Mouse (Mus musculus) CD8-positive naive resting alpha-beta T cell, adult 2 months (primary cell): ENCODE measurements around the gene Zfp69.

ENCODE experiments used
- DNase-seq, 2 experiments: peaks; one replicate each; pipeline ENCODE4 v3.0.0; 2022; ENCODE audit warnings: low read depth in 2 of 2, low spot score in 2 of 2

Gene Zfp69

GRCm38 (mm10) chr4:120951428-120951973, at the start of gene Zfp69:
Gene Zfp69, minus strand, starts transcription at chr4:120951699.
- peak; percentile 77 to 81 for DNase-seq

GRCm38 (mm10) chr4:121001042-121001441, 49.5 kb upstream of the Zfp69 start:
- no peak for DNase-seq

- DNase-seq: no peak
These were observed 44.4 kb upstream of the Zfp69 start for GRCm38 (mm10) chr4:120995911-120996310.

GRCm38 (mm10) chr4:120993025-120993424, 41.5 kb upstream of the Zfp69 start:
- no peak for DNase-seq

DNA sequence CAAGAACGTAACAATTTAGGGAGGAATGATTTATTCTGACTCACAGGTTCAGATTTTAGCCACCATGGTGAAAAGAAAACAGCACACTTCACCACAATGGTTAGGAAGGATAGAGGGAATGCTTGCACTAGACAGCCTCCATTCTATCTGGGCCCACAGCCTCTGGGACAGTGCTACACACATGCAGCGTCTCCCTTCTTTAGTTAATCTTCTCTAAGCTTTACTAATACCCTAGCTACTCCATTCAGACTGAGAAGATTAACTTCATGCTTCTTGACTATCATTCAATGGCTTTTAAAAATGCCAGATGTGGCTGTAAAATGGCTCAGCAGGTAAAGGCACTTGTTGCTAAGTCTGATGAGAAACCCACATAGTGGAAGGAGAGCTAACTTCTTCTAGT, 40.8 kb upstream of the Zfp69 start:
- DNase-seq: no peak

DNA sequence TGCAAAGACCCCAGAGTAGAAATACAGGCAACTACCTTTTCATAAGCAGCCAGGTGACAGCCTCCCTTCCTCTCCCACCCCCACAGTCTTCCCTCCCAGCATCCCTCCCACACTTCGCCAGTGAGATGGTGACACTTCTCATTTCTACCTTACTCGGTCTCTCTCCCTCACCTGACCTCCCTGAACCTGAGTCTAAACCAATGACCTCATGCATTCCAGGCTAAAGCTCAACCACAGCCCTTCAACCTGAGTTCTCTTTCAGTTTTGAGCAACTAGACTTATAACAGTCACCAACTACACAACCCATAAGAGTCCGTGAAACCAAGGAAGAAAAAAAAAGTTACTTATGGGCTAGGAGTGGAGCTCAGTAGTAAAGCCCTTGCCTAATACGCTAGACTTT, 35.8 kb upstream of the Zfp69 start:
- DNase-seq: no peak

- DNase-seq: peak; percentile 51 to 56
These were observed 34.9 kb upstream of the Zfp69 start for GRCm38 (mm10) chr4:120986446-120986845.

DNA sequence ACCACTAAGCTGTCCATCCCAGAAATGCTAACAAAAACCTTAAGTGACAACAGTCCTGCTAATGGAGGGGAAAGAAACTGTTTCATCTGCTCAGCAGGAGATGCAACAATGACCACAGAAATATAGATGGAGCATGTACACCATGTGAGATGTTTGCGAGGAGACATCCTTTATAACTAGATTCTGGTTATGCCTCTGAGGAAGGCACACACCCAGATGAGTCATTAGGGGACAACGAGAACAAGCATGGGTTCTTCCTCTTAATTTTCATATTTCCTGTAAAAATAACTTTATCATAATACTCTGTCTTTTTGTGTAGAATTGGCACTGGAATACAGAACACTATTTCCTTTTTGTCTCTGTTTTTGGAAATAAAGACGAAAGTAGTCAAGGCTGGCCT, 26.7 kb upstream of the Zfp69 start:
- DNase-seq: no peak

- peak; percentile 78 to 81 for DNase-seq
These were observed 23.9 kb upstream of the Zfp69 start for GRCm38 (mm10) chr4:120975428-120975734.

- no peak for DNase-seq
These were observed 23.4 kb upstream of the Zfp69 start for GRCm38 (mm10) chr4:120974711-120975427.

- no peak for DNase-seq
These were observed 20.3 kb upstream of the Zfp69 start for GRCm38 (mm10) chr4:120971842-120972241.

- DNase-seq: peak in 1 of 2 experiments; percentile 34
These were observed 18.1 kb upstream of the Zfp69 start for GRCm38 (mm10) chr4:120969382-120970146.

GRCm38 (mm10) chr4:120968486-120968885, 17.0 kb upstream of the Zfp69 start:
- DNase-seq: no peak

DNA sequence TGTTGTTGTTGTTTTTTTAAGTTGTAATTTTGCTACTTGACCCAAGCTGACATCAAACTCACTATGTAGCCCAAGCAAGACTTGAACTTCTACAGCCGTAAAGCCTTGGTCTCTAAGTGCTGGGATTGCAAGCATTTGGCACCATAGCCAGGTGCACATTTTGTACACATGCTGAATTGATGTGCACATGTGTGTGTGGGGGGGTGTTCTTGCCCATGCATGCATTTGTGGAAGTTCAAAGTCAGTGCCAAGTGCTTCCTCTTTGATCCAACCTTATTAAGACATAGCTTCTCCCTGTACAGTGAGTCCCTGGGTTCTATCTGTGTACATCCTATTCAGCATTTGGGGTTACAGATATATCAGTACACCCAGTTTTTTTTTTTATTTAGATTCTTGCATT, 4.1 kb upstream of the Zfp69 start:
- no peak for DNase-seq

DNA sequence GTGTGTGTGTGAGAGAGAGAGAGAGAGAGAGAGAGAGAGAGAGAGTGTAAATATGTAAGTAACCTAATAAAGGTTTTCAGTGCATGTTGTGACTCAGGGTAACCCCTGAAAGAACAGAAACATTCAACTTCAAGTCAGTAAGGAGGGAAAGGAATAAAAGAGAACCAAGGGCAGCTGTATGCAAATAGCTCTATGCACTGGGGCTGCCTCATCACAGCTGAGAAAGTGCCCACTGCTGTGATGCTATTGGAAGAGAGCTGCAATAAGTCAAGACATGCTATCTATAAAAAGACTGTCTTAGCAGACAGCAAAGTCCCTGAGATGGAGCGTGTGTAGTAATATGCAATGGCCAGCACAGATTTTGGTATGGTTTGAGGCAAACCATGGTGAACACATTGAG, 2.2 kb upstream of the Zfp69 start:
- DNase-seq: no peak

GRCm38 (mm10) chr4:120953038-120953437, 1.5 kb upstream of the Zfp69 start:
- DNase-seq: no peak

- no peak for DNase-seq
These were observed 664 bp upstream of the Zfp69 start for GRCm38 (mm10) chr4:120952163-120952562.

DNA sequence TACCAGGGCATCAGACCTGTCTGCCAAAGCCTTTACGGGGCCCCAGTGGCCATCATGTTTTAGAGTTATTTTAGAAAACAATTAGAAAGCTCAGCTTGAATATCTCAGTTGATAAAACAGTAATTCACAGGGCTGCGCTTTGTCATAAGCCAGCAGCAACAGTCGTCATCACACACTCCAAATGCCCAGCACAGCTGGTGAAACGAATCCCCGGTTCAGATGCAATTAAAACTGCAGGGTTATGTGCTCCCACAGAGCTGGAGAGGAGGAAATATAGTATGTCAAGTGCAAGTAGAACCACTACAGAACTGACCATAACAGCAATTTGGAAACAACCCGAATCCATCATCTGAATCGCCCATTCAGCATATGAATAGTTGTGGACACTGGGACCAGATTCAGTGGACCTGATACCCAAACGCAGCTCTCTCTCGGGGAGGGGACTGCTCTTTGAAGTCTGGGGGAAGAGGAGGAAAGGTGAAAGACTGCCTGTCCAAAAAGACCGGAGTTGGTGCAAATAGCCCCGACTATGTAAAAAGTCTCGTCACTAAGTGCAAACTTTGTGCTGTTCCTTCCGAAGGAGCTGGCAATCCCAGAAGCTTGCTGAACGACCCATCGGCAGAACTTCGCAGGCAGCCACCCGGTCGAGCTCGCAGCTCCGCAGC, 604 bp downstream of the Zfp69 start:
- DNase-seq: no peak

- no peak for DNase-seq
These were observed 2.6 kb downstream of the Zfp69 start for GRCm38 (mm10) chr4:120948938-120949337.

- no peak for DNase-seq
These were observed 16.5 kb downstream of the Zfp69 start for GRCm38 (mm10) chr4:120935006-120935405.

DNA sequence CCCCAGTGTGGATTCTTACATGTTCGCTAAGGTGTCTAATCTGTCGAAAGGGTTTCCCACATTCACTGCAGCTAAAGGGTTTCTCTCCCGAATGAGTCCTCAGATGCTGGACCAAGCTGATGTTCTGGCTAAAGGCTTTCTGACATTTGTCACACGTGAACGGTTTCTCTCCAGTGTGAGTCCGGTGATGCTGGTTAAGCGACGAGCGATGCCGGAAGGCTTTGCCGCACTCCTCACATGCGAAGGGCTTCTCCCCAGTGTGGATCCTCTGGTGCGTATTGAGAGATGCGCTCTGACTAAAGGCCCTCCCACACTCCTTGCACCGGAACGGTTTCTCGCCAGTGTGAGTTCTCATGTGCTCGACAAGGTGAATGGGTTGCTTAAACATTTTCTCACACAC, 20.8 kb downstream of the Zfp69 start:
- no peak for DNase-seq

GRCm38 (mm10) chr4:120928686-120929085, 22.8 kb downstream of the Zfp69 start:
- no peak for DNase-seq
